Mouse (Mus musculus) c-Kit-positive CD71-positive TER-119-positive erythroid progenitor cells, embryonic 14.5 days (primary cell): ENCODE measurements around the gene Lias.

Experiments
- DNase-seq: peaks from one replicate; pipeline ENCODE4 v3.0.0-alpha.2; 2013; ENCODE audit warnings: low spot score

The Lias gene

GRCm38 (mm10) chr5:65390648-65391644, at the start of gene Lias, which contains the start of gene Rpl9:
Gene Lias, plus strand, starts transcription at chr5:65391497.
Gene Rpl9, minus strand, starts transcription at chr5:65391444.
- DNase-seq: peak; percentile 97

- DNase-seq: no peak
These were observed 43.1 kb upstream of the Lias start, which contains the start of gene Klb for GRCm38 (mm10) chr5:65348168-65348567. Gene Klb, plus strand, starts transcription at chr5:65348314.

GRCm38 (mm10) chr5:65350508-65350907, 40.8 kb upstream of the Lias start:
- DNase-seq: no peak

- DNase-seq: no peak
These were observed 37.2 kb upstream of the Lias start for GRCm38 (mm10) chr5:65354097-65354496.

- no peak for DNase-seq
These were observed 36.3 kb upstream of the Lias start for GRCm38 (mm10) chr5:65354985-65355384.

GRCm38 (mm10) chr5:65356851-65357250, 34.4 kb upstream of the Lias start:
- DNase-seq: no peak

- DNase-seq: no peak
These were observed 33.5 kb upstream of the Lias start for GRCm38 (mm10) chr5:65357771-65358170.

- DNase-seq: no peak
These were observed 23.5 kb upstream of the Lias start for GRCm38 (mm10) chr5:65367837-65368236.

- DNase-seq: no peak
These were observed 19.7 kb upstream of the Lias start for GRCm38 (mm10) chr5:65371551-65371950.

GRCm38 (mm10) chr5:65374746-65375145, 16.6 kb upstream of the Lias start:
- no peak for DNase-seq

GRCm38 (mm10) chr5:65385704-65386103, 5.6 kb upstream of the Lias start:
- no peak for DNase-seq

- no peak for DNase-seq
These were observed 4.1 kb upstream of the Lias start for GRCm38 (mm10) chr5:65387008-65387867.

- peak; percentile 53 for DNase-seq
These were observed 456 bp downstream of the Lias start for GRCm38 (mm10) chr5:65391753-65392152.

- no peak for DNase-seq
These were observed 3.1 kb downstream of the Lias start for GRCm38 (mm10) chr5:65394425-65394824.

GRCm38 (mm10) chr5:65401251-65401994, 10.1 kb downstream of the Lias start:
- peak; percentile 80 for DNase-seq

- no peak for DNase-seq
These were observed 16.7 kb downstream of the Lias start for GRCm38 (mm10) chr5:65407989-65408388.

GRCm38 (mm10) chr5:65415653-65416458, 24.6 kb downstream of the Lias start:
- peak; percentile 81 for DNase-seq

- DNase-seq: no peak
These were observed 27.8 kb downstream of the Lias start for GRCm38 (mm10) chr5:65419136-65419535.

GRCm38 (mm10) chr5:65420822-65421221, 29.5 kb downstream of the Lias start:
- peak; percentile 40 for DNase-seq

- no peak for DNase-seq
These were observed 31.5 kb downstream of the Lias start for GRCm38 (mm10) chr5:65422803-65423202.

GRCm38 (mm10) chr5:65424215-65424614, 32.9 kb downstream of the Lias start:
- no peak for DNase-seq
